ENCODE assay signal across 26 mouse cellular contexts in genomic region chr5:112525271-112525670, GRCm38 (mm10). TPM values are rescaled to one million over a fixed set of nuclear protein-coding genes. Genes with fewer than 3 reads are reported as not detected.
A peak's percentile ranks its signal among the peaks of the same experiment; 100 is the strongest.
DNase-seq lines count a peak whose midpoint lies in the region; ATAC-seq and TF ChIP-seq lines count a peak whose summit lies in the region.
"Had no signal": no experiment of that assay in that cellular context is flagged by ENCODE, and none has a peak within 500 bp of the region (broad histone marks: within the 10 kb centered on the region; RNA-seq: fewer than 3 reads in every experiment).

No protein-coding gene starts in this region.

- no peak overlapping the region for H3K27ac ChIP-seq in heart, postnatal 0 days (ENCODE audit: low read depth)
- H3K27ac ChIP-seq in layer of hippocampus, adult 2 months: peak overlapping the region; percentile 78
- H3K27ac ChIP-seq in cortical plate, adult 2 months (ENCODE audit: insufficient read depth, low read length): peak overlapping the region; percentile 76
- H3K27ac ChIP-seq: embryonic facial prominence, embryonic 12.5 days; heart, embryonic 13.5 days; hindbrain, embryonic 14.5 days; limb, embryonic 12.5 days; liver, embryonic 13.5 days had no signal

- DNase-seq in heart, postnatal 0 days (ENCODE audit: low spot score): no peak
- DNase-seq in heart, postnatal 10 days: no peak
- DNase-seq in layer of hippocampus, adult 2 months (ENCODE audit: low spot score in 2 of 2): no peak
- no peak for DNase-seq in layer of hippocampus, postnatal 36 days
- peak; percentile 14 for DNase-seq in CD4-positive helper T cell, adult 2 months (ENCODE audit: low read depth, low spot score)
- no peak for DNase-seq in right cerebral cortex, postnatal 10 days (ENCODE audit: low spot score in 2 of 2)
- DNase-seq: adrenal gland, adult 8-10 months; cerebellum, adult 9-10 months; forebrain, postnatal 0 days; kidney, postnatal 36 days; layer of hippocampus, adult 9-11 months; liver, embryonic 13.5 days had no signal

- intact Hi-C loops in heart, postnatal 10 days (cut with DNase I): no loop called here

- peak; percentile 47; the same call in 1 of the 2 replicates for ATAC-seq in heart, postnatal 0 days (ENCODE audit: insufficient read depth, low read depth)
- ATAC-seq: forebrain, postnatal 0 days; intestine, postnatal 0 days; lung, postnatal 0 days; Patski had no signal

- H3K27me3 ChIP-seq in heart, postnatal 0 days (ENCODE audit: control insufficient read depth, insufficient read depth, low read length): peaks cover 38% of the 10 kb centered on the region
- H3K27me3 ChIP-seq: embryonic facial prominence, embryonic 12.5 days had no signal

- H3K4me2 ChIP-seq in heart, postnatal 0 days (ENCODE audit: low read depth, low read length): no peak overlapping the region
- H3K4me2 ChIP-seq: embryonic facial prominence, embryonic 12.5 days; heart, embryonic 13.5 days; hindbrain, embryonic 14.5 days; limb, embryonic 12.5 days; liver, embryonic 13.5 days had no signal

- TF ChIP-seq EP300 in heart, postnatal 0 days (IDR thresholded peaks at IDR 0.05; ENCODE audit: low read depth): no peak

- WGBS in heart, postnatal 0 days: 18% methylated on average over 5 of the region's 5 CpGs

- no peaks in the 10 kb centered on the region for H3K9me3 ChIP-seq in heart, postnatal 0 days (replicated peaks; ENCODE audit: control insufficient read depth, low read length)
- H3K9me3 ChIP-seq: embryonic facial prominence, embryonic 12.5 days; heart, embryonic 13.5 days; limb, embryonic 12.5 days; liver, embryonic 13.5 days; megakaryocyte, embryonic 14.5 days had no signal

- H3K36me3 ChIP-seq in heart, postnatal 0 days (replicated peaks; ENCODE audit: control insufficient read depth, insufficient read depth, low read length): no peaks in the 10 kb centered on the region
- H3K36me3 ChIP-seq: embryonic facial prominence, embryonic 12.5 days; heart, embryonic 13.5 days; limb, embryonic 12.5 days; liver, embryonic 13.5 days had no signal

- no peak overlapping the region for H3K4me3 ChIP-seq in heart, postnatal 0 days (ENCODE audit: low read depth, low read length)
- H3K4me3 ChIP-seq in layer of hippocampus, adult 2 months: no peak overlapping the region
- no peak overlapping the region for H3K4me3 ChIP-seq in cortical plate, adult 2 months (ENCODE audit: insufficient read depth, low read length)
- H3K4me3 ChIP-seq: embryonic facial prominence, embryonic 12.5 days; erythroblast, embryonic 14.5 days; heart, embryonic 13.5 days; limb, embryonic 12.5 days; liver, embryonic 13.5 days; megakaryocyte, embryonic 14.5 days had no signal

- no peak for TF ChIP-seq POLR2A in cortical plate, adult 2 months (IDR thresholded peaks at IDR 0.05; ENCODE audit: extremely low read depth, insufficient read depth, low read length)

- no peak for TF ChIP-seq CTCF in heart, postnatal 0 days (IDR thresholded peaks at IDR 0.05; ENCODE audit: low read depth)
- no peak for TF ChIP-seq CTCF in layer of hippocampus, adult 2 months (conservative IDR thresholded peaks at IDR 0.05)
- TF ChIP-seq CTCF in cortical plate, adult 2 months (IDR thresholded peaks at IDR 0.05; ENCODE audit: extremely low read depth, insufficient read depth, low read length): no peak

- H3K9ac ChIP-seq in heart, postnatal 0 days (replicated peaks; ENCODE audit: low read depth, low read length): no peak overlapping the region
- H3K9ac ChIP-seq: embryonic facial prominence, embryonic 12.5 days; forebrain, postnatal 0 days; heart, embryonic 13.5 days; hindbrain, embryonic 14.5 days; limb, embryonic 12.5 days; liver, embryonic 13.5 days had no signal

- no peaks in the 10 kb centered on the region for H3K4me1 ChIP-seq in heart, postnatal 0 days (ENCODE audit: control insufficient read depth, insufficient read depth)
- H3K4me1 ChIP-seq in cortical plate, adult 2 months (ENCODE audit: control insufficient read depth, insufficient read depth, low read length): peaks cover 22% of the 10 kb centered on the region
- H3K4me1 ChIP-seq: liver, embryonic 13.5 days; megakaryocyte, embryonic 14.5 days had no signal

RNA-seq across cellular contexts. Expression of gene Sez6l, which starts 51.7 kb away (rescaled TPM):
- 0.23 TPM in 1 of 2 replicates, not detected in the other for total RNA-seq in heart, postnatal 0 days (2014; rRNA removed; ENCODE audit: low replicate concordance)
- 0.10 and 0.21 TPM in 2 replicates for polyA plus RNA-seq in heart, postnatal 0 days (2015; fragmentation: Nextera tagmentation; extraction: Ambion mirVana)
- total RNA-seq in heart, postnatal 10 days (2021): under 1 TPM; 0.31 to 0.62 TPM
- 100 to 1,000 TPM; 233 to 235 TPM for total RNA-seq in layer of hippocampus, adult 2 months (2021)
- 100 to 1,000 TPM; 224 to 226 TPM for total RNA-seq in layer of hippocampus, postnatal 36 days (2021)
- 105 and 112 TPM in 2 replicates for polyA plus RNA-seq in cortical plate, adult 2 months (2012; rRNA removed)
- total RNA-seq: common myeloid progenitor, adult 5-6 weeks; granulocyte monocyte progenitor cell, adult 5-6 weeks; neutrophil, adult 5-6 weeks had no signal
- polyA plus RNA-seq: C2C12; erythroblast, embryonic 14.5 days had no signal

Comparison
In these comparisons a context has a peak if more than half of its experiments do, and no peak if none do; other contexts are left out.
1. RNA of gene Sez6l, which starts 51.7 kb away (total RNA-seq): 233 to 235 TPM in layer of hippocampus, adult 2 months and 224 to 226 TPM in layer of hippocampus, postnatal 36 days; 0.31 to 0.62 TPM in heart, postnatal 10 days and 0.23 TPM in heart, postnatal 0 days; every median in the first group is over 100 times any median in the second.